Mouse (Mus musculus): ENCODE measurements at regions not wholly inside any gene's neighbourhood (a gene's known extent, or its start where the extent isn't known, plus 50 kb on each side); places are given as distances from the start of the nearest gene placed in this dataset.

DNA sequence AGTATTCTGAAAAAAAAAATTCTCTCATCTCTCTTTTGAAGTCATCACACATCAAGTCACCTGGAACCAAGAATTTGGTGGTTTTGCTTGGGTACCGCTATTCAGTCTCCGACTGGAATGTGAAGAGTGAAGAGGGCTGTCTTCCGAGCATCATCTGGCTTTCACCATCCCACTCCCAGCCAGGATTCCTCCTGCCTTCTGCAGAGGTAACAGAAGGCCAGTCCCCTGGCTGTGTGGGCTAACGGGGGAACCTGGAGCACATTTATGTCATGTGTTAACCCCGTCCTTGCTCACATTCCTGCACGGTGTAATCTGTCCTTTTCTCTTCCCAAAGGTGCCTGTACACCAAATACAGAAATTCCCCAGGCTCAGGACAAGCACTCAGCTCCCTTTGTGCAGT lies 61.6 kb upstream of the Sh3gl3 start:
- no peaks in the 10 kb centered on the region for H3K4me1 ChIP-seq (replicated peaks; ENCODE audit: control insufficient read depth, insufficient read depth, low read length)
- no peak overlapping the region for H3K27ac ChIP-seq (ENCODE audit: low read depth)
- DNase-seq (ENCODE audit: low spot score) (no peak), ATAC-seq (replicated peaks; ENCODE audit: low FRiP score, low TSS enrichment, low read depth) (no peak)
- no peaks in the 10 kb centered on the region for H3K27me3 ChIP-seq (replicated peaks; ENCODE audit: control insufficient read depth, insufficient read depth, low read length)
- no peak overlapping the region for H3K4me3 ChIP-seq (ENCODE audit: low read depth, low read length)
- H3K9me3 ChIP-seq (ENCODE audit: control insufficient read depth, low read length), result 0 out of 2 replicates have a peak, but pooled peaks cover 2% of the 10 kb centered on the region
- no peak overlapping the region for H3K4me2 ChIP-seq (ENCODE audit: low read length)
- H3K9ac ChIP-seq (ENCODE audit: low read length), result no peak overlapping the region
- no peaks in the 10 kb centered on the region for H3K36me3 ChIP-seq (ENCODE audit: control insufficient read depth, insufficient read depth, low read length)
- 49% methylated on average over 6 of the region's 6 CpGs for WGBS

DNA sequence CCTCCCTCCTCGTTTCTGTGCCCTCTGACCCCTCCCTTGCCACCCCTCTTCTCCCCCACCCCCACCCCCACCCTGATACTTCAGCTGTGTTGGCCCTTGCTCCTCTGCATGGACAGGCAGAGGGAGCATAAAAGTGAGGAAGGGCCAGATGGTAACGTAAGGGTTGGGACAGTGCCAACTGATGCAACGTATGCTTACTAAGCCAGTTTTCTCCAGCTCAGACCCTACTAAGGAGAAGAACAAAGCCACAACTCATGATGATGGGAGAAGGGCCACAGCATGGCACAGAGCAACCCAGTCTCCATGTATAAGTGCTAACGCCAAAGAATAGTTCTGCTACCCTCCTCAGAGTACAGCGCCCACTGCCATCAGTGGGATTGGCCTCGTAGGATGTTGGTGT lies 58.0 kb upstream of the Sh3gl3 start:
- H3K4me2 ChIP-seq (ENCODE audit: low read length), result no peak overlapping the region
- no peaks in the 10 kb centered on the region for H3K27me3 ChIP-seq (replicated peaks; ENCODE audit: control insufficient read depth, insufficient read depth, low read length)
- no peaks in the 10 kb centered on the region for H3K4me1 ChIP-seq (replicated peaks; ENCODE audit: control insufficient read depth, insufficient read depth, low read length)
- 0 out of 2 replicates have a peak, but pooled peaks cover 2% of the 10 kb centered on the region for H3K9me3 ChIP-seq (ENCODE audit: control insufficient read depth, low read length)
- ATAC-seq (replicated peaks; ENCODE audit: low FRiP score, low TSS enrichment, low read depth) (no peak), DNase-seq (ENCODE audit: low spot score) (no peak)
- H3K27ac ChIP-seq (ENCODE audit: low read depth), result no peak overlapping the region
- no peak overlapping the region for H3K4me3 ChIP-seq (ENCODE audit: low read depth, low read length)
- 79% methylated on average over 6 of the region's 6 CpGs for WGBS
- no peak overlapping the region for H3K9ac ChIP-seq (ENCODE audit: low read length)
- H3K36me3 ChIP-seq (ENCODE audit: control insufficient read depth, insufficient read depth, low read length), result no peaks in the 10 kb centered on the region

- H3K9me3 ChIP-seq (ENCODE audit: control insufficient read depth, low read length), result 0 out of 2 replicates have a peak, but pooled peaks cover 2% of the 10 kb centered on the region
- H3K27me3 ChIP-seq (replicated peaks; ENCODE audit: control insufficient read depth, insufficient read depth, low read length), result no peaks in the 10 kb centered on the region
- H3K36me3 ChIP-seq (ENCODE audit: control insufficient read depth, insufficient read depth, low read length), result no peaks in the 10 kb centered on the region
- no peak overlapping the region for H3K27ac ChIP-seq (ENCODE audit: low read depth)
- no peak overlapping the region for H3K4me2 ChIP-seq (ENCODE audit: low read length)
- no peaks in the 10 kb centered on the region for H3K4me1 ChIP-seq (replicated peaks; ENCODE audit: control insufficient read depth, insufficient read depth, low read length)
- ATAC-seq (replicated peaks; ENCODE audit: low FRiP score, low TSS enrichment, low read depth) (peak; percentile 70), DNase-seq (ENCODE audit: low spot score) (peak; percentile 90)
- H3K4me3 ChIP-seq (ENCODE audit: low read depth, low read length), result no peak overlapping the region
- WGBS, result 13% methylated on average over 2 of the region's 2 CpGs
- H3K9ac ChIP-seq (ENCODE audit: low read length), result no peak overlapping the region
Measured at GRCm38 (mm10) chr7:82119266-82119665, 54.4 kb upstream of the Sh3gl3 start.

- ATAC-seq (replicated peaks; ENCODE audit: low FRiP score, low TSS enrichment, low read depth), result no peak
Measured at GRCm38 (mm10) chr7:82119866-82120265, 53.8 kb upstream of the Sh3gl3 start.

GRCm38 (mm10) chr7:82121746-82122145 lies 51.9 kb upstream of the Sh3gl3 start:
- Histone ChIP-seq H3K36me3 (ENCODE audit: control insufficient read depth, insufficient read depth, low read length) (no peaks in the 10 kb centered on the region), H3K27ac (ENCODE audit: low read depth) (no peak overlapping the region), H3K4me2 (ENCODE audit: low read length) (no peak overlapping the region), H3K9ac (ENCODE audit: low read length) (no peak overlapping the region), H3K4me1 (replicated peaks; ENCODE audit: control insufficient read depth, insufficient read depth, low read length) (no peaks in the 10 kb centered on the region), H3K4me3 (ENCODE audit: low read depth, low read length) (no peak overlapping the region), H3K27me3 (replicated peaks; ENCODE audit: control insufficient read depth, insufficient read depth, low read length) (no peaks in the 10 kb centered on the region), H3K9me3 (ENCODE audit: control insufficient read depth, low read length) (no peaks in the 10 kb centered on the region)
- ATAC-seq (replicated peaks; ENCODE audit: low FRiP score, low TSS enrichment, low read depth) (no peak), DNase-seq (ENCODE audit: low spot score) (peak; percentile 87)
- WGBS, result 3% methylated on average over 1 of the region's 1 CpGs

More at GRCm38 (mm10) chr7:82119866-82120265, 53.8 kb upstream of the Sh3gl3 start:
- Histone ChIP-seq H3K9me3 (ENCODE audit: control insufficient read depth, low read length) (0 out of 2 replicates have a peak, but pooled peaks cover 2% of the 10 kb centered on the region), H3K4me1 (replicated peaks; ENCODE audit: control insufficient read depth, insufficient read depth, low read length) (no peaks in the 10 kb centered on the region), H3K9ac (ENCODE audit: low read length) (no peak overlapping the region), H3K27ac (ENCODE audit: low read depth) (no peak overlapping the region), H3K36me3 (ENCODE audit: control insufficient read depth, insufficient read depth, low read length) (no peaks in the 10 kb centered on the region), H3K4me2 (ENCODE audit: low read length) (no peak overlapping the region), H3K27me3 (replicated peaks; ENCODE audit: control insufficient read depth, insufficient read depth, low read length) (no peaks in the 10 kb centered on the region), H3K4me3 (ENCODE audit: low read depth, low read length) (no peak overlapping the region)
- no peak for DNase-seq (ENCODE audit: low spot score)
- 53% methylated on average over 9 of the region's 9 CpGs for WGBS
